Mouse (Mus musculus) T-helper 2 cell (primary cell): ENCODE results near the gene Fam198a.

Source experiments
- in situ Hi-C: fragments of 300-600 bp; cut with MboI, MseI; formaldehyde crosslinking; loops from one replicate; pipeline ENCODE4 v1.15.1; 2025; ENCODE audit warnings: high pct_unique_total_duplicates

Gene Fam198a

DNA sequence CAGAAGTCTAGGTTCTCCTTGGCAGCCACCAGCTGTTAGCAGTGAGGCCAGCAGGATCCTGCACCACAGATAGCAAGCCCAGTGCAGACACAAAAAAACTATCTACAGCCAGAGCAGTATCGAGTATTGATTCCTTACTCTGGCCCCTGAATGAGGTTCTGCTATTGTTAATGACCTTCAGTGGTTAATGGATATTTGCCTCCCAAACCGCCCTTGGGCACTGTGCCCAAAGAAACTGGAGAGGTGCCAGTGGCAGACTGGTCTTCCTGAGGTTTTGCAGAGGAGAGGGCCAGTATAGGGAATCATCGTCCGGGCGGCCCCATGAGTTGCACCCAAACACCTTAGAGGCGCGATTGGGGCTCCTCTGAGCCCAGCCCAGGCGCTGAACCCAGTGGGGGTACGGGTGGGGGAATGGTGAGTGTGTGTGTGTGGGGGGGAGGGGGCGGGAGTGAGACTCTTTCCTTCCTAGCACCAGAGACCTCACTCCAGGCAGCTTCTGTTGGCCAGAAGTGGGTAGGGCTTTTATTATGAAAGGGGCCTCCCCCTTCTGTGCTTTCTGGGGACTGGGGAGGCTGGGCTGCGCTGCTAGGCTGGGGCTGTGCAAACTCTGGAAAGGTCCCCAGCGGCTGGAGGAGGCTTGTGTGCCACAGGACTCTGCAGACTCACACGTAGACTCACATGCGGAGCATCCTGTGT lies at the start of gene Fam198a:
Gene Fam198a (plus strand): TSS at position 571 of the 696 bp plus-strand sequence.
- in situ Hi-C loops = no loop called here

DNA sequence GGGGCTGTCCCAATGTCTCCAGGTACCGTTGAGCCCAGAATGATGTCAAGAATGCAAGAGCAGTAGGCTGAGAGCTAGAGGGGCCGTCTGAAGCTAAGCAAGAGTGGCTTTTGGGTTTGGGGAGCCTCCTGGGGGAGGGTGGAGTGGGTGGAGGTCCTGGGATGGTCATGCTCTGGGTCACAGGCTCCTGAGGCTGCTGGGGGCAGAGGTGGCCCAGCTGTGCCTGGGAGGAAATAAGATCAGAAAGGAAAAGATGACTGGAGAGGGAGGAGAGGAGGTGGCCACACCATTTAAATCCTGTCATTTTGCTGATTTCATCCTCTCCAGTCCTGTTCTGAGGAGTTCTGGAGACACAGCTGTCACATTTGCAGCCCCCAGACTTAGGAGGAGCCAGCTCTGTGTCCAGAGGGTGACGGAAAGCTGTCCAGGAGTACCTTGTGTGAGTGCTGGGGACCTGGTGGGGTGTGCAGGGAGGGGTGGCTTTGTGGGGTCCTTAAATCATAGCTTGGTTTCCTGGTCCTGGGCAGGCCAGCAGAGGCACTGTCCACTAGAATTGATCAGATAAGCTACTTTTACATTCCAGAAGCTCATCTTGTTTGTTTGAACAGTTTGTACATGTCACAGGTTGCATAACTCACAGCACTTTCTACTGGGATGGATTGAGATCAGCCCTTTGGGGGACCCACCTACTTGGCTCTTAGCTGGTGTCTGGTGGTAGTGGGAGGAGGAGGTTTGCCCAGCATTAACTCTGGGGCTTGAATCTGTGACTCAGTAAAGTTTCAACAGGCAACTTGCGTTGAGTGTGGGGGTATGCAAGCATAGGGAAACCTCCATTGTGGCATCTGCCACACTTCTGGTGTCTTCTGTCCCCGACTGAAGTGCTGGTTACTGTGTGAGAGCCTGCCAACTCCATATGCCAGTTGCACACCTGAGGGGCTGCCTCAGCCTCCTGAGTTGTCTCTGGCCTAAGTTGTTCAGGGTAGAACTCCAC lies 48.8 kb upstream of the Fam198a start:
- in situ Hi-C loops = no loop called here

DNA sequence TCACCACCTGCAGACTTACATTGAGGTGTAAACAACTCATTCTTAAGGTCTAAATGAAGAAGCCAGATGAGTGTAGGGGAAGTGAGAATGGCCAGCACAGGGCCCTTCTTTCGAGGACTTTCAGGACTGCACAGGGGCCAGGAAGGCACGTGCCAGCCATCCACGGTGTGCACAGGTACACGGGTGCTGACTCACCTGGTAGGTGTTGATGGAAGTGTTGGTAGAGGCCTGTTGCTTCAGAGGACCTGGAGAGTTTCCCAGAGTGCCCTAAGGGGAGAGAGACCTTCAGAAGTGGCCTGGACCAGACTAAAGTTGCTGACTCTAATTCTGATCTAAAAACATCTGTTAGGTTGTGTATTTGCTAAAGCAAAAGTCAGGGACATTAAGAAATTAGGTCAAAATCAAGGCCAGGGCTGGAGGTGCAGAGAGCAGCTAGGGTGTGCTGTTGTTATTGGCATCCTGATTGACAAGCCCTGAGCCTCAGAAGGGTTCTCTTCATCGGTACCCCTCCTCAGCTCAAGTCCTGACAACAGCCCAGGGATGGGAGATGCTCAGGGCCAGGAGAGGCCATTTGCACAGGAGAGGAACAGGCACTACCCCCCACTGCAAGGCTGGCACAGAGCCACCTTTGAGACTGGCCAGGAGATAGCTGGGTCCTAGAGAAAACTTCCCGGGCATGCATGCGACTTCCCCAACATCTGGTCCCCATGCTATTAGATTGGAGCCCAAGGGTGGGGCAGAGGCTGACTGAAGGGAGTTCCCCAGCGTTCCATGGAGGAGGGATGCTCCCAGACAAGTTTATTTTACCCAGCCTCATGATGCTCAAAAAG lies 47.1 kb upstream of the Fam198a start:
- in situ Hi-C loops = no loop called here

DNA sequence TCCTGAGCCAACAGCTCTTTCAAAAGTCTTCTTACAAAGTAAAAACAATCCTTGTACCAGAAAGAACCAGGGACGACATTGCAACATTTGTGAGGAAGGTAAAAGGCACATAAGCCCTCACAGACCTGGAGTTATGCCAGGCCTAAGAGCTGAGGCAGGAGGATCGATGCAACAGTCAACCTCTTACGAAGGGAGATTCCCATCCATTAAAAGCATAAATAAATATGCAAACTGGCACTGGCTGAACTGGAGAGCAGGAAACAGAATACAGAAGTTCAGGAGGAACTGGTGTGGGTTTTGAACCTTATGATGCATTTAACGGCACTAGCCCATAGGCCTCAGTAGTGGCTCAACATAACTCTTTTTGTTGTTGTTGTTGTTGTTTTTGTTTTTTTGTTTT lies 46.5 kb upstream of the Fam198a start:
- in situ Hi-C loops = no loop called here

DNA sequence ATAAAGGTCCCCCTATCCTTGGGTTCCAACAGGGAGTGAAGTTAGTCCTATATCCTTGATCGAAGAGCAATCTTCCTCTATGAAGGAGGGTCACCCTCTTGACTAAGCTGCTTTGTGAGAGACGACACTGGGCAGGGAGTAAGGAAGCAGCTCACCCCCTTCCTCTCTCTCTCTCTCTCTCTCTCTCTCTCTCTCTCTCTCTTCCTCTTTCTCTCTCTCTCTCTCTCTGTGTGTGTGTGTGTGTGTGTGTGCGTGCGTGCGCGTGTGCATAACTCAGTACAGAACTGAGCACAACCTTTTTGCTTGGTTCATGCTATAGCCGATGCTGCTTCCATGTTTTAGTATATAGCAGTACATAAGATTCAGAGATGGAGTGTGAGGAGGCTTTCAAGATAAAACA lies 45.8 kb upstream of the Fam198a start:
- in situ Hi-C loops = no loop called here

DNA sequence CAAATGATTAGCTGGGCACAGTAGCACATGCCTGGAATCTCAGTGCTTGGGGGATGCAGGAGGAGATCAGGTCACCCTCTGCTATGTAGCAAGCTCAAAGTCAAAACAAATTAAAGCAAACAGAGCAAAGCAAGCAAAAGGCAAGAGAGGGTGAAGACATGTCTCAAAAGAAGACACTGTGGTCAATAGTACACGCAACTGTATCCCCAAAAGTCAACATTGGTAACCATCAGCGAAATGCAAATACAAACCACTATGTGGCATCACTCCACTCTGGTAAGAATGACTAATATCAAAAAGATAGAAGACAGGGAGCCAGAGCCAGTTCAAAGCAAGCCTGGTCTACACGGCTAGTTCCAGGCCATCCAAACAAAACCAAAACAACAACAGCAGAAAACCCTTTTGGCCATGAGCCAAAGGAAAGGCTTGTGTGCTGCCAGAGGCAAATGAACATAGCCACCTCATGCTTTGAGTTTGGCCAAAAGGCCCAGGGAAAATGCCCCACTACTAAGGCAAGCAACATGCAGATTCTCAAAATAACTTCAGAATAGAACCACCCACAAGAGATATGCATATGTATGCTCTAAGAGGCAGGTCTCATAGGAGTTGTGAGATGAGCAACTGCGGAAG lies 45.1 kb upstream of the Fam198a start:
- in situ Hi-C loops = no loop called here

DNA sequence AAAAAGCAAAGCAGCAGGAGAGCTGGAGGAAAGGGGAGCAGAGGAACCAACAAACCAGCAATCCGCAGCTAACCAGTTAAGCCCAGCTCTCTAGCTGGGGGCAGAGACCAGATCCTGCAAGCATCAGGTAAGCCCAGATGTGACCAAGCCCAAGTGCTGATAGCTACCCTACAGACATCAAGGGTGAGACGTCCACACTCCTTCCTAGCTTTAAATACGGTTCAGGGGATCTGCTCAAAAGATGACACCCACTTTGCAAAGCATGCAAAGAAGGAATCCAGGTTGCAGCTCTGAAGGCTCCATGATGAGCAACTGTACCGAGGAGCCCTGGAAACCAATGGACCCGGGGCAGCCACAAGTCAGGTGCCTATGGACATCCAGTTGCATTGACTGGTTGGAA lies 44.3 kb upstream of the Fam198a start:
- in situ Hi-C loops = no loop called here

DNA sequence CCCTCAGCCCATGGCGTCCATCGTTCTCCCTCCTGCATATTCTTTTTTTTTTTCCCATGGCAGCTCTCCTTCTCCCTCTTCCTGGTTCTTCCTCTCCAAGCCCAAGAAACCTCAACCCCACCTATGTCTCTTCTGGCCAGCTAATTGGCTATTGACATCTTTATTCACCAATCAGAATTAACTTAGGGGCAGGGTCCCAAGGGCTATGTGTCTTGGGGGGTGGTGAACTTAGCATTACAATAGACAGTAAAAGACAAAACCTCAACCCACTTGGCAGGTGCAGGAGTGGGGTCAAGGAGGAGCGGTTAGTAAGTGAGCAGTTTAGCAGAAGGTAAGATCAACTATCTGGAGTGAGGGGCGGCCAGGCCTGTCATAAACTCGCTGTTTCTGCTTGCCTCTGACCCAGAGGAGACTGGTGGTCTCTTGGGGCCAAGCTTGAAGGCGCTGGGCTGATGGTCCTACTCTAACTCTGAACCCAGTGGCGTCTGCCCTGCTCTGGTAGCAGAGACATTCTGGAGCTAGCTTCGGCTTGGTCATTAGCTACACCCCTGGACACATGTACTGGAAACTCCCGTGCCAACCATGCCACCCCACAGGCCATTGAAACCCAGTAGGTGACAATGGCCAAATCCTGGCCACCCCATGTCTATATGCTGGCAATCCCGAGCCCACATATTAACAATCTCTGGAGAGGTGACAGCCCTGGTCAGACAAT lies 43.3 kb upstream of the Fam198a start:
- in situ Hi-C loops = no loop called here

DNA sequence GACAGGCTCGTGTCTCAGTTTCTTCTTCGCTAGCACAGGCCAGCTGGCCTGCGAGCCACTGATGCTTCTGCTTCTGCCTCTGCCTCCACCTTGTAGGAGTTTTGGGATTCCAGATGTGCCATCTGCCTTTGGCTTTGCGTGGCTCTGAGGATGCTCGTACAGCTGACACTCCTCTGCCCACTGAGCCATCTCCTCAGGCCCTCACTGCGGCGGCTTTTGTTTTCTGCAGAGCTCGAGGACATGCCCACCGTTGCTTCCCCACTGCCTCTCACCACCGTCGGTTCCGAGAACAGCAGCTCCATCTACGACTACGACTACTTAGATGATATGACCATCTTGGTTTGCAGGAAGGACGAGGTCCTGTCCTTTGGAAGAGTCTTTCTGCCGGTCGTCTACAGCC lies 42.5 kb upstream of the Fam198a start:
- in situ Hi-C loops = no loop called here

DNA sequence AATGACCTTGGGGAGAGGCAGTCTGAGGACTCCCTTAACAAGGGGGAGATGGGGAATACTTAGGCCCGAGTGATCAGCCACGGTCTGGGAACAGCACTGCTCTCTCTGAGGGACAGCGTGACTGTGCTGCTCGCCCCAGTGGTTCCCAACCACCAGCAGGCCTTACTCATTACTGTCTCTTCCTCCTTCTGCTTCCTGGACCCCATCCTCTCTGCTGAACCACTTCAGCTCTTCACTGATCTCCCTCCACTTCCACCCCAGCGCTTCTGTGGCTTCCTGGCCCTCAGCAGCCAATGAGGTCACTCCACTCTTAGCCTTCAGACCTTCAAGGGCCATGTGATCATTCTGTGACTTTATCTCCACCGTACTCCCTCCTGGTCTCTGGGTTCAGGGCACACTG lies 41.2 kb upstream of the Fam198a start:
- in situ Hi-C loops = no loop called here

DNA sequence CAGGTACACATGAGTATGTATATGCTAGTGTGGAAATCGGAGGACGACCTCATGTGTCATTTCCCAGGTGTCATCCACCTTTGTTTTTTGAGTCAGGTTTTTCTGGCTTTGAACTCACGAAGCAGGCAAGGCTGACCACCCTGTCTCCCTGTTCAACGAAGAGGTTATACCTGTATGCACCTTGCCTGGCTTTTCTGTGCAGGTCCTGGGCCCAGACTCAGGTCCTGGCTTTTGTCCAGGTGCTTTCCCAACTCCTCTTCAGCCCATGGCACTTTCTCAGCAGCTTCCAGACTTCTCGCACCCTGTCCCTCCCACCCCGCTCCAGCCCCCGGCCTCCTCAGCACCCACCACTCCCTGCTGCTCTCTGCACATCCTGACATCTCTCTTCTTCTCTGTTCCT lies 39.6 kb upstream of the Fam198a start:
- in situ Hi-C loops = no loop called here

DNA sequence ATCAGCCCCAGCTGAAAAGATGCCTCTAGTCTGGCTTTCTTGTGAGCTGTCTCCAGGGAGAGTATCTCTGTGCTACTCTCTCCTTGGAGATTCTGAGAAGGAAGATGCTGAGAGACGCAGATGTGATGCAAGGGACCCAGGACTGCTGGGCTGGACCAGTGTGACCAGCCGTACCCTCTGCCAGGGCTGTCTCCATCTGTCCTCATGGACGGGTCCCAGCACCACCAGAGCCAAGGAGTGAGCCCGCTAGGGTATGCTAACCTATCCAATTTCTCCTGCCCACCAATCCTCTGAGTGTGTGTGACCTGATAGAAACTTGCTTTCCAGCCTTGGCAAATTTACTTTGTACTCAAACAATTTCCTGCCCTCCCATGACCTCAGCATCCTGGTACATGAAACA lies 38.0 kb upstream of the Fam198a start:
- in situ Hi-C loops = no loop called here

DNA sequence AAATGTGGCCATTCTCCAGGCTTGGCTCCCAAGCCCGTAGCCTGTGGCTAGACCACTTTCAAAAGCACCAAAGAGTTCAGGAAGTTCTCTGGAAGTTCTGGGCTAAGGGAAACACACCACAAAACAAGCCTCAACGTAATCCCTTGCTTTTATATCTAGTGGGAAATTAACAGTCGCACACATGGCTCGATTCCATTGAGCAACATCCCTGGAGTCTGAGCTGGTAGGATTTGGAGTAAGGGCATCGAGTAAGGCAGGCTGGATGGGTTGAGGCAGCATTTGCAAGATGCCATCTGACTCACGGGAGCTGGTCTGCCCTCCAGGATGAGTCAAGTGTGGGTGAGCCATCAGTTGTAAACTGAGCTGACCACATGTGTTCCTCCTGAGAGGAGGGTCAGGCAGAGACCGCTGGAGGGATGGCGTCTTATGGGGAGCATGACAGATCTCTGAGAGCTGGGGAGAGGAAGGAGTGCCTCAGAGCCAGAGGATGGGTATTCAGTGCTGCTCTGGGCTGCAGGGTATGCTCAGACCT lies 36.5 kb upstream of the Fam198a start:
- in situ Hi-C loops = no loop called here

DNA sequence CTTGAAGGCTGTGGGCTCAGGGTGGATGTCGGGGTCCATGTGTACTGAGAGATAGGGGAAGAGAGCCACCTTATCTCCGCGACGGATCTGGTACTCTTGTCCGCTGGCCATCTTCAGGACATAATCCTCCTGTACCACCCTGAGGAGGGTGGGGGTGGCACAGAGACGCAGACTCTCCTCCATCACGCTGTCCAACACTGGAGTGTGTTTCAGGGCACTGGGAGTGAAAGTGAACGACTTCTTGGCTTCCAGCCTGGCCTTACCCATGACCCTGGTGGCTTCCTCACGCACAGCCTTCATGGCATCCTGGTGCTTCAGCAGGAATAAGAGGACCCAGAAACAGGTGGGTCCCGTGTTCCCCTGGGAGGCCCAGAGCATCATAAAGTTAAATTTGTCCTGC lies 35.7 kb upstream of the Fam198a start:
- in situ Hi-C loops = no loop called here

DNA sequence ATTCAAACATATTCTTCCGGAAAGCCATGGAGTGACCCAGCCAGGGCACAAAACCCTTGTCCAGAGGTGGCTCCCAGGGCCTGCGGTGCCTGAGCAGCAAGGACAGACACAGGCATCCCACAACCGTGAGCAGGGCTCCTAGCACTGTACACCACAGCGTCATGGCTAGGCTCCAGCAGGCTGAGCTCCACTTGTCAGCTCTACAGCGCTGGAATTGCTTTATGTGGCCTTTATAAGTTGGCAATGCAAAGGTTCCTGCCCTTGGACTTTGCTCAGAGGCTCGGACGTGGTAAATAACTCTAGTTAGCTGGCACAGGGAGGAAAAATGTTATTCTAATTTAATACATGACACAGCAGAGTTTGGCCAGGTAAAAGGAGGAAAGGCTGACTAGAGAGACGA lies 34.7 kb upstream of the Fam198a start, which contains the start of gene Cyp8b1:
Gene Cyp8b1 (minus strand): TSS at position 204 of the 400 bp plus-strand sequence.
- in situ Hi-C loops = no loop called here

DNA sequence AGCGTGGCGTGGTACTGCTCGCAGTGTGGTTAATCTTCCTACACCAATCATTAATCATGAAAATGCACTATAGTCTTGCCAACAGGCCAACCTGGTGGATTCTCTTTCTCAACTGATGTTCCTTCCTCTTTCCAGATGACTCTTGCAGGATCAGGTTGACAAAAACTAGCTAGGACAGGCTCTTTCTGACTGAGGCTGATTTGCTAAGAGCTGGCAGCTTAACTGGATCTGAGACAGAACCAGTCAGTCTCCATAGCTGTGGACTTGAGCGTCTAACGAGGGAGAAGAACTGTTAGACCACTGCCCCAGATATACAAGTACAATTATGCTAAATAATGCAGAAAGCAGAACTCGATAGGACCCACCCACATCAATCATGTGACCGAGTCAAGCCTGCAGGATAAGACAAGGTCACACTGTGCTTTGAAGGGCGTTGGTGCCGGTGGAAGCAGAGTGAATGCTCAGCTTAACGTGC lies 31.7 kb upstream of the Fam198a start:
- in situ Hi-C loops = no loop called here

DNA sequence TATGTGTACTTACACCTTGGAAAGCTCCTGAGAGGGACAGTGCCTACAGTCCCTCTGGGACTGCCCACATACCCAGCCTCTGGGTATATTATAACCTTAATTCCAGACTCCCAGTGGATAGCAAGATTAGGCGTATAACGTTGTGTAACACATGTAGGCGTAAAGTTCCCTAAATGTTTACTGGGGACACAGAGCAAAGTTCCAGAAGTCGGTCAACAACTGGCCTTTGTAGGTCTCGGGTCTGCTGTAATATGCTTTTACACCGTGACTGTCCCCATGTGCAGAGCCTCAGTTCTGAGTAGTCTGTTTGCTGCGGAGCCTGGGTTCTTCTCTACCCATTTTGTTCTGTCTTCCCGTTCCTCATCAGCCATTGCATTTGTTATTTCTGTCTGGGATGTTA lies 27.3 kb upstream of the Fam198a start:
- in situ Hi-C loops = no loop called here

DNA sequence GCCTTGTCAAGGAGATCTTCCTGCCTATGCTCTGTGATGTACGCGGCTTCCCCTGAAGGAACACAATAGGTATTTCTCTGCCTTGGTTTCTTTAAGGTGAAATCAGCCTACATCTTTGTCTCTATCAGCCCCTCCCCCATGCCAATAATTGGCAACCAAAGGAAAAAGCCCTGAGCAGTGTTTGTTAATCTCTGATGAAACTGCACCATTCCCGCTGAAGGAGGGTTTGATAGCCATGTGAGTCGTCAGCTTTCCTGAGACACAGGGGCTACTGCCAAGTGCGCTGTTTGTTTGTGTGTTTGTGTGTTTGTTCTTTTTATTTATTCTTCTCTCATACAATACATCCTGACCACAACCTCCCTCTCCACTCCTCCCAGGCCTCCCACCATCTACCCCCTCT lies 26.9 kb upstream of the Fam198a start:
- in situ Hi-C loops = no loop called here

DNA sequence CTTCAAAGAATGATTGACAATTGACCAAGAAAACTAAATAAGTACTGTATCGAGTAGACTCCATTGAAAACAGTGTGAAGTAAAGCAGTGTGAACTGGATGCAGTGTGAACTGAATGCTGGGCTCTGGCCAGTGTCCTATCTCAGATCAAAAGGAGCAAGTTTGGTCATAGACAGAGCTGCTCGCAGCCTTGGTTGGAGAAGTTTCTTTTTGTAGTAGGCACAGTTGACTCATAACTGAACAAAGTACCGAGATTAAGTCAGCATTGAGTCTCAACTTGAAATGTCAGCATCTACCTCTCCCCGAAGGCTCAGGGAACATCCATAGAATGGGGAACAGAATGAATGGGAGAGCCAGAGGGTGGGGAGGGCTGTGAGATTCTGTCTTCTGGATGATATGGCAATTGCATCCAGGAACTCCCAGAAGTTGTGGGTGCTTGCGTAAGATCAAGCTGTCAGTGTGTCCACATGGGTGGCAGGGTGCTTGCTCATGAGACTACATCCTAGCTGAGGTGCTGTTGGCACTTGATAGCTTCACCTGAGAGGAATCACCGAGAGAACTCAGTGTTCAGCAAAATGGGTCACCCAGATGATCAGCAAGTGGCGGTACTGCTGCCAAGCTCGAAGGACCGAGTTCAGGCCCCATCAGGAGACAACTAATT lies 25.8 kb upstream of the Fam198a start:
- in situ Hi-C loops = no loop called here

DNA sequence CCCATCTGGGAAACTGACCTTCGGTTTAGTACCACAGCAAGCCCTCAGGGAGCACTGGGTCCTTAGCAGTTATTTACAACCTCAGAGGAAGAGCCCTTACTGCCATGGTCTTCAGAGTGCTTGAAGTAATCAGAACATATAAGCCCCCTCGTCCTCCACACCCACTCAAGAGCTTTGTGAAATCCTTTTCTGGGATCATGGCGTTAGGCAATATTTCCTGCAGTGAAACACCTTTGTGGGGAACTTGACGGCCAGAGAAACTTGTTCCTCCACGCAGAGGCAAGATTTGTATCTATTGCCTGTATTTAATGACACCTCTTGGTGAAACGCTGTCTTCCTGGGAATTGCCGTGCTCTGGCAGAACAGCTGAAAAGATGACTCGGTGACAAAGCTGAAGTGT lies 24.8 kb upstream of the Fam198a start:
- in situ Hi-C loops = no loop called here
